Mouse (Mus musculus) stomach, embryonic 16.5 days (tissue): ENCODE measurements around the gene Gm9837. TPM values are rescaled to one million over a fixed set of nuclear protein-coding genes. Genes with fewer than 3 reads are reported as not detected.
A peak's percentile ranks its signal among the peaks of the same experiment; 100 is the strongest.

Source experiments
- ATAC-seq: fragments of 200-750 bp; cut with Nextera tagmentation; 2 replicates; pipeline ENCODE4 v1.8.0; 2017; ENCODE audit warnings: moderate number of reproducible peaks, moderate TSS enrichment; ENCODE audit not compliant: insufficient read depth, low FRiP score
- H3K27ac ChIP-seq: fragments of 300-500 bp; sonication (generic); 2 replicates; pipeline ENCODE4 v1.5.1; 2014; ENCODE audit warnings: low read length
- H3K27me3 ChIP-seq: fragments of 300-500 bp; sonication (generic); 2 replicates; pipeline ENCODE4 v1.6.1; 2014; ENCODE audit warnings: low read length, control low read depth, mixed read lengths; ENCODE audit not compliant: control insufficient read depth, insufficient read depth
- H3K36me3 ChIP-seq: fragments of 300-500 bp; sonication (generic); 2 replicates; pipeline ENCODE4 v1.6.1; 2014; ENCODE audit warnings: low read length; ENCODE audit not compliant: control insufficient read depth, insufficient read depth
- H3K4me1 ChIP-seq: fragments of 300-500 bp; sonication (generic); 2 replicates; pipeline ENCODE4 v1.6.1; 2014; ENCODE audit warnings: low read length, control low read depth, mixed read lengths; ENCODE audit not compliant: control insufficient read depth, insufficient read depth
- H3K4me2 ChIP-seq: fragments of 300-500 bp; sonication (generic); 2 replicates; pipeline ENCODE4 v1.6.1; 2014; ENCODE audit warnings: low read depth, low read length, mixed read lengths
- H3K4me3 ChIP-seq: fragments of 300-500 bp; sonication (generic); replicated peaks from 2 replicates; pipeline ENCODE4 v1.5.1; 2014; ENCODE audit warnings: mild to moderate bottlenecking, low read length
- H3K9ac ChIP-seq: fragments of 300-500 bp; sonication (generic); 2 replicates; pipeline ENCODE4 v1.6.1; 2014; ENCODE audit warnings: low read length
- H3K9me3 ChIP-seq: fragments of 300-500 bp; sonication (generic); replicated peaks from 2 replicates; pipeline ENCODE4 v1.6.1; 2016; ENCODE audit warnings: low read length, control low read depth; ENCODE audit not compliant: control insufficient read depth
- whole genome bisulfite sequencing: fragments of 180-500 bp; shearing (Covaris S2); extraction: QIAGEN DNeasy Blood & Tissue Kit; methylation state at CpG from one replicate; pipeline ENCODE4 v1.1.7; 2014; 5-methylcytosine and 5-hydroxymethylcytosine counted together
- polyA plus RNA-seq: library from polyadenylated mRNA; unstranded; fragments of >200 nt; fragmentation: Nextera tagmentation; extraction: Ambion mirVana; gene quantifications from 2 replicates; pipeline ENCODE4 v1.2.1, GENCODE M21; 2015

The Gm9837 gene
- polyA plus RNA-seq, 1 experiment from 2014 or later = not detected

- peak overlapping the region; percentile 60 for H3K9ac ChIP-seq
- peaks cover 51% of the 10 kb centered on the region for H3K27me3 ChIP-seq
- H3K36me3 ChIP-seq = no peaks in the 10 kb centered on the region
These were observed 9.0 kb upstream of the Gm9837 start for GRCm38 (mm10) chr11:53479171-53479782.

GRCm38 (mm10) chr11:53478383-53479170, 8.3 kb upstream of the Gm9837 start:
- peaks cover 15% of the 10 kb centered on the region for H3K4me1 ChIP-seq
- H3K4me3 ChIP-seq = peak overlapping the region; percentile 52
- WGBS = 5% methylated on average over 79 of the region's 79 CpGs
- no peaks in the 10 kb centered on the region for H3K9me3 ChIP-seq
- no peak overlapping the region for H3K27ac ChIP-seq
- peak; percentile 48; the same call in 1 of the 2 replicates for ATAC-seq
- no peaks in the 10 kb centered on the region for H3K36me3 ChIP-seq
- peak overlapping the region; percentile 75 for H3K4me2 ChIP-seq
- peak overlapping the region; percentile 60 for H3K9ac ChIP-seq
- peaks cover 55% of the 10 kb centered on the region for H3K27me3 ChIP-seq

More at GRCm38 (mm10) chr11:53479171-53479782, 9.0 kb upstream of the Gm9837 start:
- peaks cover 15% of the 10 kb centered on the region for H3K4me1 ChIP-seq
- H3K9me3 ChIP-seq = no peaks in the 10 kb centered on the region
- ATAC-seq = peak; percentile 12; the same call in 1 of the 2 replicates
- H3K4me2 ChIP-seq = peak overlapping the region; percentile 75
- H3K4me3 ChIP-seq = peak overlapping the region; percentile 52
- WGBS = 1% methylated on average over 62 of the region's 62 CpGs
- H3K27ac ChIP-seq = no peak overlapping the region

GRCm38 (mm10) chr11:53477833-53478232, 7.6 kb upstream of the Gm9837 start:
- peaks cover 55% of the 10 kb centered on the region for H3K27me3 ChIP-seq
- 47% methylated on average over 7 of the region's 7 CpGs for WGBS
- no peak overlapping the region for H3K4me3 ChIP-seq
- H3K36me3 ChIP-seq = no peaks in the 10 kb centered on the region
- no peak overlapping the region for H3K4me2 ChIP-seq
- peaks cover 15% of the 10 kb centered on the region for H3K4me1 ChIP-seq
- no peak for ATAC-seq
- no peak overlapping the region for H3K27ac ChIP-seq
- no peak overlapping the region for H3K9ac ChIP-seq
- no peaks in the 10 kb centered on the region for H3K9me3 ChIP-seq

GRCm38 (mm10) chr11:53475620-53476019, 5.3 kb upstream of the Gm9837 start:
- Histone ChIP-seq H3K4me3 (no peak overlapping the region), H3K36me3 (no peaks in the 10 kb centered on the region), H3K4me1 (peaks cover 16% of the 10 kb centered on the region), H3K27ac (no peak overlapping the region), H3K4me2 (no peak overlapping the region), H3K9ac (no peak overlapping the region), H3K9me3 (no peaks in the 10 kb centered on the region), H3K27me3 (peaks cover 59% of the 10 kb centered on the region)
- ATAC-seq = no peak
- 30% methylated on average over 8 of the region's 8 CpGs for WGBS

GRCm38 (mm10) chr11:53472709-53473108, 2.4 kb upstream of the Gm9837 start:
- Histone ChIP-seq H3K4me2 (no peak overlapping the region), H3K4me3 (no peak overlapping the region), H3K27ac (no peak overlapping the region), H3K27me3 (peaks cover 37% of the 10 kb centered on the region), H3K9ac (no peak overlapping the region), H3K9me3 (no peaks in the 10 kb centered on the region), H3K4me1 (peaks cover 10% of the 10 kb centered on the region), H3K36me3 (no peaks in the 10 kb centered on the region)
- ATAC-seq = no peak
- WGBS = 71% methylated on average over 3 of the region's 3 CpGs

- Histone ChIP-seq H3K27me3 (peaks cover 42% of the 10 kb centered on the region), H3K9me3 (no peaks in the 10 kb centered on the region), H3K4me2 (peak overlapping the region; percentile 49), H3K36me3 (no peaks in the 10 kb centered on the region), H3K27ac (no peak overlapping the region), H3K4me1 (peaks cover 17% of the 10 kb centered on the region), H3K9ac (no peak overlapping the region), H3K4me3 (no peak overlapping the region)
- ATAC-seq = no peak
- WGBS = 41% methylated on average over 16 of the region's 16 CpGs
These were observed 848 bp downstream of the Gm9837 start for GRCm38 (mm10) chr11:53469294-53469967.

GRCm38 (mm10) chr11:53466231-53466971, 3.9 kb downstream of the Gm9837 start:
- 7% methylated on average over 40 of the region's 40 CpGs for WGBS
- H3K4me1 ChIP-seq = peaks cover 26% of the 10 kb centered on the region
- no peak overlapping the region for H3K27ac ChIP-seq
- H3K4me2 ChIP-seq = peak overlapping the region; percentile 60
- H3K4me3 ChIP-seq = peak overlapping the region; percentile 44
- H3K9ac ChIP-seq = peak overlapping the region; percentile 74
- peak; percentile 32 for ATAC-seq
- H3K9me3 ChIP-seq = no peaks in the 10 kb centered on the region
- no peaks in the 10 kb centered on the region for H3K36me3 ChIP-seq
- H3K27me3 ChIP-seq = peaks cover 66% of the 10 kb centered on the region

- H3K4me2 ChIP-seq = peak overlapping the region; percentile 80
- 6% methylated on average over 55 of the region's 55 CpGs for WGBS
- peaks cover 15% of the 10 kb centered on the region for H3K4me1 ChIP-seq
- H3K36me3 ChIP-seq = no peaks in the 10 kb centered on the region
- peak overlapping the region; percentile 51 for H3K4me3 ChIP-seq
- peaks cover 58% of the 10 kb centered on the region for H3K27me3 ChIP-seq
- H3K27ac ChIP-seq = no peak overlapping the region
- no peaks in the 10 kb centered on the region for H3K9me3 ChIP-seq
- H3K9ac ChIP-seq = peak overlapping the region; percentile 49
- no peak for ATAC-seq
These were observed 6.5 kb downstream of the Gm9837 start for GRCm38 (mm10) chr11:53463551-53464424.
